Mouse (Mus musculus): Measurements from ENCODE around the gene Terb2. TPM values are rescaled to one million over a fixed set of nuclear protein-coding genes. Genes with fewer than 3 reads are reported as not detected.

Terb2 gene
- polyA plus RNA-seq, 1 experiment from 2014 or later, result not detected

- Histone ChIP-seq H3K9me3 (ENCODE audit: control insufficient read depth, low read length) (no peaks in the 10 kb centered on the region), H3K27ac (replicated peaks) (no peak overlapping the region), H3K36me3 (ENCODE audit: control insufficient read depth, insufficient read depth, low read length) (no peaks in the 10 kb centered on the region), H3K4me3 (ENCODE audit: low read depth, low read length) (no peak overlapping the region), H3K27me3 (ENCODE audit: control insufficient read depth, insufficient read depth, low read length) (no peaks in the 10 kb centered on the region), H3K4me1 (replicated peaks; ENCODE audit: control insufficient read depth, insufficient read depth) (no peaks in the 10 kb centered on the region), H3K9ac (ENCODE audit: low read length) (no peak overlapping the region), H3K4me2 (replicated peaks; ENCODE audit: low read depth) (no peak overlapping the region)
- 70% methylated on average over 2 of the region's 2 CpGs for WGBS
- ATAC-seq (ENCODE audit: low FRiP score, low TSS enrichment), result no peak
- no peak for DNase-seq (ENCODE audit: low spot score)
- TF ChIP-seq EP300 (optimal IDR thresholded peaks at IDR 0.05), result no peak
- no peak for TF ChIP-seq CTCF (IDR thresholded peaks at IDR 0.05; ENCODE audit: low read depth)
These were observed 32.2 kb downstream of the Terb2 start for GRCm38 (mm10) chr2:122218234-122218633.

GRCm38 (mm10) chr2:122221378-122221777, 35.3 kb downstream of the Terb2 start:
- H3K4me2 ChIP-seq (replicated peaks; ENCODE audit: low read depth), result no peak overlapping the region
- no peak for ATAC-seq (ENCODE audit: low FRiP score, low TSS enrichment)

GRCm38 (mm10) chr2:122221798-122222197, 35.7 kb downstream of the Terb2 start:
- H3K9me3 ChIP-seq (ENCODE audit: control insufficient read depth, low read length), result no peaks in the 10 kb centered on the region
- ATAC-seq (ENCODE audit: low FRiP score, low TSS enrichment) (no peak), DNase-seq (ENCODE audit: low spot score) (no peak)
- H3K27ac ChIP-seq (replicated peaks), result no peak overlapping the region
- no peaks in the 10 kb centered on the region for H3K4me1 ChIP-seq (replicated peaks; ENCODE audit: control insufficient read depth, insufficient read depth)
- TF ChIP-seq EP300 (optimal IDR thresholded peaks at IDR 0.05) (no peak), CTCF (IDR thresholded peaks at IDR 0.05; ENCODE audit: low read depth) (no peak)
- no peak overlapping the region for H3K4me3 ChIP-seq (ENCODE audit: low read depth, low read length)
- H3K4me2 ChIP-seq (replicated peaks; ENCODE audit: low read depth), result no peak overlapping the region
- no peaks in the 10 kb centered on the region for H3K27me3 ChIP-seq (ENCODE audit: control insufficient read depth, insufficient read depth, low read length)
- 26% methylated on average over 5 of the region's 5 CpGs for WGBS
- no peaks in the 10 kb centered on the region for H3K36me3 ChIP-seq (ENCODE audit: control insufficient read depth, insufficient read depth, low read length)
- H3K9ac ChIP-seq (ENCODE audit: low read length), result no peak overlapping the region

More at GRCm38 (mm10) chr2:122221378-122221777, 35.3 kb downstream of the Terb2 start:
- Histone ChIP-seq H3K27ac (replicated peaks) (no peak overlapping the region), H3K9ac (ENCODE audit: low read length) (no peak overlapping the region), H3K36me3 (ENCODE audit: control insufficient read depth, insufficient read depth, low read length) (no peaks in the 10 kb centered on the region), H3K4me3 (ENCODE audit: low read depth, low read length) (no peak overlapping the region), H3K27me3 (ENCODE audit: control insufficient read depth, insufficient read depth, low read length) (no peaks in the 10 kb centered on the region), H3K9me3 (ENCODE audit: control insufficient read depth, low read length) (no peaks in the 10 kb centered on the region), H3K4me1 (replicated peaks; ENCODE audit: control insufficient read depth, insufficient read depth) (no peaks in the 10 kb centered on the region)
- TF ChIP-seq EP300 (optimal IDR thresholded peaks at IDR 0.05) (no peak), CTCF (IDR thresholded peaks at IDR 0.05; ENCODE audit: low read depth) (no peak)
- 39% methylated on average over 4 of the region's 4 CpGs for WGBS
- no peak for DNase-seq (ENCODE audit: low spot score)

DNA sequence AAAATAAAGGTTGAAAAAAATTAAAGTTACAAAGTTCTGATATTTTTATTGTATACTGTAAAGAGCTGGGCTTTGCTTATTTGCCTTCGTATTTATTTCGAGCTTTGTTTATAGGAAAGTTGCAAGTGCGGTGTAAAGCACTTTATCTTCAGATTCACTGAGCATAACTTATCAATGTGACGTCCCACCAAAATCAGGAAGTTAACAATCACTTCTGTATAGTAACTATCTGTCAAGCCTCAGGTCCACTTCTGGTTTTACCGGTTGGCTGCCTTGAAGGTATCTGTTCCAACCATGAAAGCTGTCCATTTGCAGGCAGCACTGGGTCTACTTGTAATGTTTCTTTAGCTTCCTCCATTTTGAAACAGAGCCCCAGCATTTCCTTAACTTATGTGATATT, 36.2 kb downstream of the Terb2 start:
- no peak for DNase-seq (ENCODE audit: low spot score)
- Histone ChIP-seq H3K4me1 (replicated peaks; ENCODE audit: control insufficient read depth, insufficient read depth) (no peaks in the 10 kb centered on the region), H3K4me3 (ENCODE audit: low read depth, low read length) (no peak overlapping the region), H3K9ac (ENCODE audit: low read length) (no peak overlapping the region), H3K9me3 (ENCODE audit: control insufficient read depth, low read length) (no peaks in the 10 kb centered on the region), H3K27ac (replicated peaks) (no peak overlapping the region), H3K27me3 (ENCODE audit: control insufficient read depth, insufficient read depth, low read length) (no peaks in the 10 kb centered on the region), H3K36me3 (ENCODE audit: control insufficient read depth, insufficient read depth, low read length) (no peaks in the 10 kb centered on the region), H3K4me2 (replicated peaks; ENCODE audit: low read depth) (no peak overlapping the region)
- WGBS, result 52% methylated on average over 5 of the region's 5 CpGs
- no peak for ATAC-seq (ENCODE audit: low FRiP score, low TSS enrichment)
- TF ChIP-seq CTCF (IDR thresholded peaks at IDR 0.05; ENCODE audit: low read depth), result no peak
- no peak for TF ChIP-seq EP300 (optimal IDR thresholded peaks at IDR 0.05)

- Histone ChIP-seq H3K4me2 (replicated peaks; ENCODE audit: low read depth) (no peak overlapping the region), H3K27me3 (ENCODE audit: control insufficient read depth, insufficient read depth, low read length) (no peaks in the 10 kb centered on the region), H3K36me3 (ENCODE audit: control insufficient read depth, insufficient read depth, low read length) (no peaks in the 10 kb centered on the region), H3K4me1 (replicated peaks; ENCODE audit: control insufficient read depth, insufficient read depth) (no peaks in the 10 kb centered on the region), H3K9me3 (ENCODE audit: control insufficient read depth, low read length) (no peaks in the 10 kb centered on the region), H3K27ac (replicated peaks) (no peak overlapping the region), H3K4me3 (ENCODE audit: low read depth, low read length) (no peak overlapping the region), H3K9ac (ENCODE audit: low read length) (no peak overlapping the region)
- ATAC-seq (ENCODE audit: low FRiP score, low TSS enrichment) (no peak), DNase-seq (ENCODE audit: low spot score) (no peak)
- TF ChIP-seq EP300 (optimal IDR thresholded peaks at IDR 0.05), result no peak
These were observed 37.6 kb downstream of the Terb2 start for GRCm38 (mm10) chr2:122223654-122224053.

DNA sequence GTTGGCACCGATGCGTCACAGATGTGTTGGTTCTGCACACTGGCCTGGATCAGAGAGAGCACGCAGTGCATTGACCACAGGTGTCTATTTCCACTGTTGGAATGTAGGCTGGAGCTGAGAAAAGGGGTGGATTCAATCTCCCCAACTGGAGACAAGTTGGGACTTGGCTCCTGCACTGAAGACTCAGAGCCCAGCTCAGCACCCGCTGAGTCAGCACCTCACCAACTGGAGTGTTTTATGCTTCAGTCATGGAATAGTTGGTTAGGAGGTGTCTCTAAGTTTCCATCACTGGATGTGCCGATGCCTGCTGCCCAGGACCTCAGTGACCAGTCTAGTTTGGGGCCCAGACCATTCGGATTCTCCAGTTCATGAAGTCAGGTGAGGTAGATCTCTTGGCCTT, 44.3 kb downstream of the Terb2 start:
- H3K4me2 ChIP-seq (replicated peaks; ENCODE audit: low read depth), result no peak overlapping the region
- no peak overlapping the region for H3K9ac ChIP-seq (ENCODE audit: low read length)
- no peak overlapping the region for H3K4me3 ChIP-seq (ENCODE audit: low read depth, low read length)
- ATAC-seq (ENCODE audit: low FRiP score, low TSS enrichment) (no peak), DNase-seq (ENCODE audit: low spot score) (no peak)
- H3K27me3 ChIP-seq (ENCODE audit: control insufficient read depth, insufficient read depth, low read length), result no peaks in the 10 kb centered on the region
- no peaks in the 10 kb centered on the region for H3K36me3 ChIP-seq (ENCODE audit: control insufficient read depth, insufficient read depth, low read length)
- no peaks in the 10 kb centered on the region for H3K9me3 ChIP-seq (ENCODE audit: control insufficient read depth, low read length)
- TF ChIP-seq CTCF (IDR thresholded peaks at IDR 0.05; ENCODE audit: low read depth) (no peak), EP300 (optimal IDR thresholded peaks at IDR 0.05) (no peak)
- H3K27ac ChIP-seq (replicated peaks), result no peak overlapping the region
- WGBS, result 80% methylated on average over 6 of the region's 6 CpGs
- H3K4me1 ChIP-seq (replicated peaks; ENCODE audit: control insufficient read depth, insufficient read depth), result no peaks in the 10 kb centered on the region
